Mouse (Mus musculus) kidney, postnatal 0 days (tissue): ENCODE measurements around the gene Maml3. TPM values are rescaled to one million over a fixed set of nuclear protein-coding genes. Genes with fewer than 3 reads are reported as not detected.

Experiments
- ATAC-seq: fragments of 200-750 bp; cut with Nextera tagmentation; replicated peaks from 2 replicates; pipeline ENCODE4 v1.8.0; 2017; ENCODE audit warnings: low read depth, moderate number of reproducible peaks, moderate TSS enrichment, moderate library complexity; ENCODE audit not compliant: low FRiP score
- DNase-seq: peaks from one replicate; pipeline ENCODE4 v3.0.0-alpha.2; 2016; ENCODE audit warnings: low spot score
- H3K27ac ChIP-seq: fragments of 300-500 bp; sonication (generic); 2 replicates; pipeline ENCODE4 v1.5.1; 2014; ENCODE audit warnings: mild to moderate bottlenecking
- H3K27me3 ChIP-seq: fragments of 300-500 bp; sonication (generic); 2 replicates; pipeline ENCODE4 v1.6.1; 2014; ENCODE audit warnings: low read length, mixed read lengths; ENCODE audit not compliant: insufficient read depth
- H3K36me3 ChIP-seq: fragments of 300-500 bp; sonication (generic); 2 replicates; pipeline ENCODE4 v1.6.1; 2014; ENCODE audit warnings: low read length, mixed read lengths; ENCODE audit not compliant: insufficient read depth
- H3K4me1 ChIP-seq: fragments of 300-500 bp; sonication (generic); replicated peaks from 2 replicates; pipeline ENCODE4 v1.6.1; 2014; ENCODE audit warnings: antibody characterized with exemption, low read length, mixed read lengths; ENCODE audit not compliant: insufficient read depth
- H3K4me2 ChIP-seq: fragments of 300-500 bp; sonication (generic); 2 replicates; pipeline ENCODE4 v1.6.1; 2014; ENCODE audit warnings: mild to moderate bottlenecking, low read length, moderate library complexity, mixed read lengths
- H3K4me3 ChIP-seq: fragments of 300-500 bp; sonication (generic); replicated peaks from 2 replicates; pipeline ENCODE4 v1.5.1; 2014; ENCODE audit warnings: low read depth, low read length
- H3K9ac ChIP-seq: fragments of 300-500 bp; sonication (generic); 2 replicates; pipeline ENCODE4 v1.6.1; 2014; ENCODE audit warnings: low read depth, low read length
- H3K9me3 ChIP-seq: fragments of 300-500 bp; sonication (generic); replicated peaks from 2 replicates; pipeline ENCODE4 v1.6.1; 2016; ENCODE audit warnings: low read length, inconsistent platforms, mixed read lengths
- CTCF ChIP-seq: IDR thresholded peaks from 2 replicates; pipeline ENCODE4 v1.5.1; 2016; ENCODE audit warnings: antibody characterized with exemption, low read depth, mild to moderate bottlenecking, moderate library complexity
- WGBS: fragments of 180-500 bp; shearing (Covaris S2); extraction: QIAGEN DNeasy Blood & Tissue Kit; methylation state at CpG from one replicate; pipeline ENCODE4 v1.1.7; 2014; 5-methylcytosine and 5-hydroxymethylcytosine counted together
- polyA plus RNA-seq: library from polyadenylated mRNA; unstranded; fragments of >200 nt; fragmentation: Nextera tagmentation; extraction: Ambion mirVana; gene quantifications from 2 replicates; pipeline ENCODE4 v1.2.1, GENCODE M21; 2015

The Maml3 gene
- polyA plus RNA-seq, 1 experiment from 2014 or later: 5.4 TPM

GRCm38 (mm10) chr3:52043847-52044246 is 61.0 kb downstream of the Maml3 start:
- ATAC-seq (no peak), DNase-seq (no peak)
- H3K9ac ChIP-seq: no peak overlapping the region
- no peak overlapping the region for H3K4me2 ChIP-seq
- no peak for TF ChIP-seq CTCF
- WGBS: 63% methylated on average over 4 of the region's 4 CpGs
- H3K36me3 ChIP-seq: 0 out of 2 replicates have a peak, but pooled peaks cover 6% of the 10 kb centered on the region
- H3K27me3 ChIP-seq: no peaks in the 10 kb centered on the region
- peaks cover 33% of the 10 kb centered on the region for H3K4me1 ChIP-seq
- H3K4me3 ChIP-seq: no peak overlapping the region
- peak overlapping the region; percentile 38 for H3K27ac ChIP-seq
- no peaks in the 10 kb centered on the region for H3K9me3 ChIP-seq

GRCm38 (mm10) chr3:52042680-52043079 is 62.2 kb downstream of the Maml3 start:
- Histone ChIP-seq H3K9me3 (no peaks in the 10 kb centered on the region), H3K4me3 (no peak overlapping the region), H3K4me2 (no peak overlapping the region), H3K4me1 (peaks cover 39% of the 10 kb centered on the region), H3K9ac (no peak overlapping the region), H3K36me3 (0 out of 2 replicates have a peak, but pooled peaks cover 6% of the 10 kb centered on the region), H3K27ac (no peak overlapping the region), H3K27me3 (no peaks in the 10 kb centered on the region)
- no peak for TF ChIP-seq CTCF
- WGBS: 85% methylated on average over 3 of the region's 3 CpGs
- ATAC-seq (no peak), DNase-seq (no peak)

GRCm38 (mm10) chr3:52039958-52040357 is 64.9 kb downstream of the Maml3 start:
- Histone ChIP-seq H3K9me3 (no peaks in the 10 kb centered on the region), H3K27me3 (no peaks in the 10 kb centered on the region), H3K36me3 (0 out of 2 replicates have a peak, but pooled peaks cover 6% of the 10 kb centered on the region), H3K4me2 (no peak overlapping the region), H3K4me3 (no peak overlapping the region), H3K9ac (no peak overlapping the region), H3K27ac (no peak overlapping the region), H3K4me1 (peaks cover 32% of the 10 kb centered on the region)
- no peak for ATAC-seq
- 75% methylated on average over 7 of the region's 7 CpGs for WGBS
- no peak for DNase-seq
- no peak for TF ChIP-seq CTCF

- DNase-seq (peak; percentile 61), ATAC-seq (peak; percentile 57; the same call in 1 of the 2 replicates)
- Histone ChIP-seq H3K9me3 (no peaks in the 10 kb centered on the region), H3K36me3 (0 out of 2 replicates have a peak, but pooled peaks cover 6% of the 10 kb centered on the region), H3K4me1 (peaks cover 32% of the 10 kb centered on the region), H3K4me3 (no peak overlapping the region), H3K27me3 (no peaks in the 10 kb centered on the region), H3K27ac (peak overlapping the region; percentile 42; the same call in 1 of the 2 replicates), H3K9ac (no peak overlapping the region), H3K4me2 (no peak overlapping the region)
- WGBS: 39% methylated on average over 5 of the region's 5 CpGs
- no peak for TF ChIP-seq CTCF
Measured at GRCm38 (mm10) chr3:52037260-52037659, 67.6 kb downstream of the Maml3 start.

GRCm38 (mm10) chr3:52035404-52035803 is 69.5 kb downstream of the Maml3 start:
- peak; percentile 70 for DNase-seq
- WGBS: 19% methylated on average over 8 of the region's 8 CpGs
- peaks cover 32% of the 10 kb centered on the region for H3K4me1 ChIP-seq
- H3K27me3 ChIP-seq: no peaks in the 10 kb centered on the region
- H3K4me3 ChIP-seq: no peak overlapping the region
- H3K27ac ChIP-seq: peak overlapping the region; percentile 83
- H3K36me3 ChIP-seq: 0 out of 2 replicates have a peak, but pooled peaks cover 3% of the 10 kb centered on the region
- H3K4me2 ChIP-seq: no peak overlapping the region
- TF ChIP-seq CTCF: no peak
- no peak for ATAC-seq
- H3K9me3 ChIP-seq: no peaks in the 10 kb centered on the region
- H3K9ac ChIP-seq: no peak overlapping the region

- Histone ChIP-seq H3K9ac (no peak overlapping the region), H3K27me3 (no peaks in the 10 kb centered on the region), H3K36me3 (no peaks in the 10 kb centered on the region), H3K9me3 (no peaks in the 10 kb centered on the region), H3K4me2 (0 out of 2 replicates have a peak overlapping the region, but pooled peaks have one; percentile 28), H3K4me3 (no peak overlapping the region), H3K4me1 (peaks cover 37% of the 10 kb centered on the region), H3K27ac (peak overlapping the region; percentile 83)
- 11% methylated on average over 14 of the region's 14 CpGs for WGBS
- peak; percentile 79 for ATAC-seq
- peak; percentile 96 for DNase-seq
- peak; percentile 13; the same call in 1 of the 2 replicates for TF ChIP-seq CTCF
Measured at GRCm38 (mm10) chr3:52033857-52034588, 70.9 kb downstream of the Maml3 start.
